Mouse (Mus musculus) kidney, adult 2 months (tissue): ENCODE measurements around the gene Dhrs7b.

Experiments used
- CTCF ChIP-seq: fragments of 200-500 bp; conservative IDR thresholded peaks from 2 replicates; pipeline ENCODE4 v1.5.1; 2011; ENCODE audit warnings: low read depth, mild to moderate bottlenecking, control low read depth, low read length, moderate library complexity, mixed read lengths; ENCODE audit not compliant: insufficient read depth, insufficient read length
- POLR2A ChIP-seq: fragments of 200-500 bp; IDR thresholded peaks from one replicate; pipeline ENCODE4 v1.6.1; 2011; ENCODE audit warnings: low read depth, low read length, control low read depth

DNA sequence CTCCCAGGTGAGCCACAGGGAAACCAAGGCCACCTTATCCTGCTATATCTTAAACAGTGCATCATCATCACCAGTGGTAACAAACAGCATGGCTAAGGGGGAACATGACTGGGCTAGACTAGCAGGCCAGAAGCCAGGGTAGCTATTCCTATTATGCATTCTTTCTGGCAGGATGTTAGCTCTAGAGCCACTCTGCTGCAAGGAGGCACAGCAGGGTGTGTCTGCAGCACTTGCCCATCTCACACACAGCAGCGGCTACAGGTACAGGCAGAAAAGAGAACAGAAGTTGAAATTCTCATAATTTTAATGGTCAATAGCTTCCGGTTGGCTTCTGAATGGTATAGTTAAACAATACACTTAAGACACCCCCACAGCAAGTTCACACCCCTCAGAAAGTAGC is 33.7 kb downstream of the Dhrs7b start:
- TF ChIP-seq CTCF (no peak), POLR2A (no peak)
